Mouse (Mus musculus) cerebellum, adult 2 months (tissue): ENCODE measurements around the gene B4galt7. TPM values are rescaled to one million over a fixed set of nuclear protein-coding genes. Genes with fewer than 3 reads are reported as not detected.
"Not testable (repeated sequence)": the region's sequence is repeated elsewhere in the genome, so short reads cannot be mapped to it uniquely, and the experiment has no call there.

Experiments used
- DNase-seq, 2 experiments: peaks; one replicate each; pipeline ENCODE4 v3.0.0; 2021
- H3K27ac ChIP-seq: fragments of 200-500 bp; 2 replicates; pipeline ENCODE4 v1.5.1; 2012; ENCODE audit warnings: low read length, control low read depth, inconsistent platforms; ENCODE audit not compliant: insufficient read depth
- H3K27me3 ChIP-seq: fragments of 200-500 bp; 2 replicates; pipeline ENCODE4 v1.6.1; 2012; ENCODE audit warnings: inconsistent platforms, mild to moderate bottlenecking, low read length, moderate library complexity; ENCODE audit not compliant: control insufficient read depth, insufficient read depth
- H3K4me1 ChIP-seq: fragments of 200-500 bp; 2 replicates; pipeline ENCODE4 v1.6.1; 2011; ENCODE audit warnings: low read length; ENCODE audit not compliant: control insufficient read depth, insufficient read depth
- H3K4me3 ChIP-seq: fragments of 200-500 bp; replicated peaks from 2 replicates; pipeline ENCODE3; 2011; ENCODE audit warnings: mild to moderate bottlenecking, low read depth, low read length, control low read depth; ENCODE audit not compliant: insufficient read depth
- CTCF ChIP-seq: fragments of 200-500 bp; IDR thresholded peaks from 2 replicates; pipeline ENCODE4 v1.5.1; 2011; ENCODE audit warnings: low read depth, mild to moderate bottlenecking, control low read depth, low read length, moderate library complexity, borderline replicate concordance; ENCODE audit not compliant: insufficient read depth
- POLR2A ChIP-seq: fragments of 200-500 bp; IDR thresholded peaks from 2 replicates; pipeline ENCODE4 v1.6.1; 2011; ENCODE audit warnings: low read length, control low read depth, borderline replicate concordance; ENCODE audit not compliant: insufficient read depth
- WGBS: fragments of 180-500 bp; shearing (Covaris S2); methylation state at CpG from one replicate; pipeline ENCODE4 v1.1.7; 2018; 5-methylcytosine and 5-hydroxymethylcytosine counted together
- polyA plus RNA-seq: library from polyadenylated mRNA; depleted of rRNA; stranded (reverse); fragments of >200 nt; gene quantifications from 2 replicates; pipeline ENCODE4 v1.2.3, GENCODE M21; 2012

B4galt7 gene
- polyA plus RNA-seq, 1 experiment, result 32.0 TPM

DNA sequence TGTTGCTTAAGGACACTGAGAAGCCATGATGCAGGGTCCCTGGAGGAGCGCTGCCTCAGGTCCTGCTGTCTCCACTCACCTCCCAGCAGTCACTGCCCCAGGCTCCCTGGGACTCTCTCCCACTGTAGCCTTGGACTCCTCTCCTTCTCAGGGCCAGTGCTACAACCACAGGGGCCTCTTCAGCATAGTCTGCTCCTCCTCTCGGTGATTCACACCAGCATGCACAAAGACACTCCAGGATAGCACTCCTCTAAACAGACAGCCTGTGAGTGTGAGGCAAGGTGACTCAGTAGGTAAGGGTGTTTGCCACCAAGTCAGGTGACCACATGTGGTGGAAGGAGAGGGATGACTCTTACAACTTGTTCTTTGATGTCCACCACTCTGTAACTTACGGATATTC lies 4.9 kb downstream of the B4galt7 start:
- TF ChIP-seq POLR2A (no peak), CTCF (no peak)
- H3K4me1 ChIP-seq, result no peaks in the 10 kb centered on the region; the same call in 1 of the 2 replicates
- no peak for DNase-seq
- H3K27me3 ChIP-seq, result no peaks in the 10 kb centered on the region
- no peak overlapping the region for H3K4me3 ChIP-seq
- no peak overlapping the region for H3K27ac ChIP-seq
- 86% methylated on average over 3 of the region's 3 CpGs for WGBS

- no peak for DNase-seq
Measured at GRCm38 (mm10) chr13:55606899-55607623, 7.4 kb downstream of the B4galt7 start.

DNA sequence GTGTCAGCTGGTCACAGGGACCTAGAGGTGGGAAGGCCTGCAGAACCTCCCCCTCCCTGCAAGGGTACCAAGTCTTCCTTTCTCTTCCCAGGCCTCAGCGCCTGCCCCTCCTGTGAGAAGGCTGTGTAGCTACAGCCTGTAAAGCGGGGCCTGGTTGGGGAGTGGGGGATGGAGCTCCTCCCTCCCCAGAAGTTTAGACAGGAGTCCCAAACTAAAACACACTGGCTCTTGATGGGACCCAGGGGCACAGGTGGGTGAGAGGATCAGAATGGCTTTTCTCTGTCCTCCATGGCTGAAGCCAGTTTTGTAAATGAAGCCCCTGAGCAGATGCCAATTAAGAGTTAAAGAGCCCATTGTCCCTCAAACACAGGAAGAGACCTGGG lies 7.9 kb downstream of the B4galt7 start:
- Histone ChIP-seq H3K4me3 (no peak overlapping the region), H3K27ac (no peak overlapping the region), H3K27me3 (no peaks in the 10 kb centered on the region), H3K4me1 (no peaks in the 10 kb centered on the region)
- WGBS, result 94% methylated on average over 2 of the region's 2 CpGs
- DNase-seq, result no peak
- no peak for TF ChIP-seq CTCF
- TF ChIP-seq POLR2A, result no peak

More at GRCm38 (mm10) chr13:55606899-55607623, 7.4 kb downstream of the B4galt7 start:
- no peaks in the 10 kb centered on the region for H3K4me1 ChIP-seq
- no peaks in the 10 kb centered on the region for H3K27me3 ChIP-seq
- H3K4me3 ChIP-seq, result no peak overlapping the region
- H3K27ac ChIP-seq, result no peak overlapping the region
- WGBS, result 62% methylated on average over 10 of the region's 10 CpGs
- TF ChIP-seq POLR2A (no peak), CTCF (no peak)

- no peaks in the 10 kb centered on the region for H3K4me1 ChIP-seq
- H3K27me3 ChIP-seq, result no peaks in the 10 kb centered on the region
- no peak for TF ChIP-seq CTCF
- TF ChIP-seq POLR2A, result no peak
- no peak overlapping the region for H3K27ac ChIP-seq
- no peak for DNase-seq
- 77% methylated on average over 7 of the region's 7 CpGs for WGBS
- H3K4me3 ChIP-seq, result no peak overlapping the region
Measured at GRCm38 (mm10) chr13:55611996-55612395, 12.3 kb downstream of the B4galt7 start.

- Histone ChIP-seq H3K4me1 (no peaks in the 10 kb centered on the region), H3K4me3 (no peak overlapping the region), H3K27ac (no peak overlapping the region), H3K27me3 (no peaks in the 10 kb centered on the region)
- DNase-seq, result no peak
- TF ChIP-seq CTCF (no peak), POLR2A (no peak)
- 44% methylated on average over 5 of the region's 5 CpGs for WGBS
Measured at GRCm38 (mm10) chr13:55613471-55613870, 13.8 kb downstream of the B4galt7 start.

GRCm38 (mm10) chr13:55619328-55619727 lies 19.6 kb downstream of the B4galt7 start:
- no peak for TF ChIP-seq CTCF
- TF ChIP-seq POLR2A, result no peak
- Histone ChIP-seq H3K27ac (no peak overlapping the region), H3K4me3 (no peak overlapping the region), H3K27me3 (no peaks in the 10 kb centered on the region), H3K4me1 (no peaks in the 10 kb centered on the region)
- DNase-seq, result no peak
- WGBS, result 94% methylated on average over 4 of the region's 4 CpGs

DNA sequence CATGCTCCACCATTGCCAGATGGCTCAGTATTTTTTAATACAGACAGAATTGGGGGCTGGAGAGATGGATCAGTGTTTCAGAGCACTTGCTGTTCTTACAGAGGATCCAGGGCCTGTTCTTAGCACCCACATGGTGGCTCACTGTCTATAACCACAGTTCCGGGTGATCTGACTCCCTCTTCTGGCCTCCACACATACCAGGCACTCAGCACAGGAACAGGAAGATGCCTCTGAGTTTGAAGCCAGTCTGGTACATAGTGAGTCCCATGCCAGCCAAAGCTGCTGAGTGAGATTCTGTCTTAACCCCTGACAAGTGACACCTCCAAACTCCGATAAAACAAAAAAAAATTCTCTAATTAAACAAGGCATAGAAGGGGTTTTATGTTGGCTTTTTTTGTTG lies 20.6 kb downstream of the B4galt7 start:
- no peak for TF ChIP-seq CTCF
- no peak for TF ChIP-seq POLR2A
- Histone ChIP-seq H3K4me1 (no peaks in the 10 kb centered on the region), H3K27me3 (no peaks in the 10 kb centered on the region), H3K4me3 (no peak overlapping the region), H3K27ac (no peak overlapping the region)
- no peak for DNase-seq
- WGBS, result 82% methylated on average over 2 of the region's 2 CpGs

GRCm38 (mm10) chr13:55622156-55622648 lies 22.5 kb downstream of the B4galt7 start:
- DNase-seq, result peak; percentile 15 to 31
- 19% methylated on average over 20 of the region's 20 CpGs for WGBS
- not testable (repeated sequence) for H3K4me1 ChIP-seq, H3K27me3 ChIP-seq, H3K27ac ChIP-seq
- peak overlapping the region; percentile 94 for H3K4me3 ChIP-seq
